Mouse (Mus musculus) c-Kit-positive CD71-positive TER-119-negative erythroid progenitor cells, embryonic 14.5 days (primary cell): Measurements from ENCODE around the gene Rabep1.

Experiments used
- DNase-seq: peaks from one replicate; pipeline ENCODE4 v3.0.0-alpha.2; 2013; ENCODE audit warnings: low read depth

Gene Rabep1

DNA sequence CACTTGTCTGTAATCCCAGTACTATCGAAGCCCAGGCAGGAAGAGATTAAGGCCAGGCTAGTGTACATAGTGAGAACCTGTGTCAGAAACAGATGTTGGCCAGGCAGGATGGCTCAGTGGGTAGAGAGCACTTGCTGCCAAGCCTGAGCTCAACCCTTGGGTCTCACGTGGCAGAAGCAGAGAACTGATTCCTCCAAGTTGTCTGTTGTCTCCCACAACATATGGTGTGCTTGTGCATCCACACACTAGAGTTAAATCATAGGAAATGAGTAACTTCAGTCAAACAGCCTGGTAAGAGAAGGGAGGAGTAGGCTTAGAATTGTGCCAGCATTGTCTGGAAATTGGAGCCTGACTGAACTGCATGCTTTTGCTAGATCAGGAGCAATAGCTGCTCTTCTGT lies 130.6 kb downstream of the Rabep1 start:
- DNase-seq: no peak

DNA sequence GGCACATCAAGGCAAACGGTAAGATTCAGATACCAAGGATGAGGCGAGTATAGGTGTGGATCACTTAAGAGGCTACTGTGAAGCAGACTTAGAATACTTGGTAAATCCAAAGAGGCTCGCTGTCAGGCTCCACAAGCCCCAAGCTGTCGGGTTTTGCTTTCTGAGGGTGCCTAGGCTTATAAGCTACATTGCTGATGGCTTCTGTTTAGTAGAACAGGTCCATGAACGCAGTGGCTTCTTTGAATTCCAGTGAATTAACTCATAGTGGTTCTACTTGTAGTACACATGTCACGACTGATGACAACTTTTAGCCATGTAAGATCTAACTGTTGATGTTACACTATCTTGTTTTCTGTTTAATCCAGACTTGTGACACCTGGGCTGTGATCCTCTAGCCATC lies 132.7 kb downstream of the Rabep1 start:
- no peak for DNase-seq

DNA sequence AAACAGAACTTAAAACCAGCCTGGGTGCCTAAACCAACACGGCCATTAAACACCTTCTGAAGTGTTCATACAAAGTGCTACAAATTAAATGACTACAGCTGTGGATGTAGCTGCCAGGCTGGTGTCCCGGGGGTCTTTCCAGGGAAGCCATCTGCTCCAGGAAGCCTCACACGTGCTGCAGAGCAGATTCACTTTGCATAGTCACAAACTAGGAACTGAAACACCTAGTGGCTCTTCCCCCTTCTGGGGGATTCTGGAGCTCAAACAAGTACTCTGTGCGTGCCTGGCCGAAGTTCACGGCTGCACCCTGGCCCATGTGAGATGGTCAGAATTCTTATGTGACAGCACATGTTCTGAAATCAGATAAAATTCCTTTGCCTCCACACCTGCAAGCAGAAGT lies 135.7 kb downstream of the Rabep1 start:
- DNase-seq: no peak

GRCm38 (mm10) chr11:70980751-70981510 lies 136.4 kb downstream of the Rabep1 start:
- DNase-seq: no peak

DNA sequence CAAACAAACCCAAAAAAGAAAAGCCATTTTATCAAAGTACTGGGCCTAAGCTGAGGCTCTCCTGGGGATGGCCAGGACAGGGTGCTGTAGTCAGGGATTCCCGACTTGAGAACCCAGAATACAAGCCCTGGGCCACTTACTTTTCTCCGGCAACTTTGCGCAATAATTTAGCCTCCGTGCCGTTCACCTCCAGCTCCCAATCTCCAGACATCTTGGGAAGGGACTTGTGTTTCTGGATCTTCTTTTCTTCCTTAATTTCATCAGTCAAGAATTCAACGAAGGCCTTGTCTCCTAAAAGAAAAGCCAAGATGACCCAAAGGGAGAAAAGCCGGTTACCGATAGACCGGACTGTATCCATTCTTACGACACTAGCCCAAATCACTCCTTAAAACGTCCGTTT lies 137.5 kb downstream of the Rabep1 start:
- no peak for DNase-seq

DNA sequence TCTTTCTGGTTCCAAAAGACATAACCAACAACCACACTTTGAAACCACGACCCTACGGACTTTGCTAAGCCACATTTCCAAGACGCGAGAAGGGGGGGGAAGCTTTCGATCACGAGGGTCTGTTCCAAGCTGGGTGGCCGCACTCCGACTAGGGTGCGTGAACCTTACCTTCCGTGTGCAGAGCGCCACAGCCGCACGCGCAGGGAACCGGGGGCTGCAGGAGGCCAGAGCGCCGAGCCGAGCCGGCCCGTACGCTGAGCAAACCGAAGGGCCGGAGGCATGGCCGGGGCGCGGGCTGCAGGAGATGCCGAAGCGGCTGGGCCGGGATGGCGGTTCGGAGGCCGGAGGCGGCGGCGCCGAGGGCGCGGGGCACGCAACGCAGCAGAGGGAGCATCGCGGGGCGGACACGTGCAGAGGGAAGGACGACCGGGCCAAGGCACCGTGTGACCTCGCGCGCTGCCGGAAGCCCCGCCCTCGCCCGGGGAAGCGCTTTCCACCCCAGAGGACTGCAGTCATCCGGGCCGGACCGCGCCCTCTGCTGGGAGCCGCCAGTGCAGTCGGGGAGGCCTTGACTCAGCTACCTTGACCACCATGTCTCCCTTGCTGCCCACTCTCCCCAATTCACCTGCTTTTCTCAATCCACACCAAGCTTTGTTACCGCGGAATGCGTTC lies 138.1 kb downstream of the Rabep1 start, which contains the start of gene C1qbp:
C1qbp (minus strand) TSS at position 470 of the 672 bp plus-strand sequence.
- DNase-seq: peak; percentile 83
